In genomic region chr11:59734335-59734734, GRCm38 (mm10) we compare ENCODE assay signal across 28 mouse cellular contexts. TPM values are rescaled to one million over a fixed set of nuclear protein-coding genes. Genes with fewer than 3 reads are reported as not detected.
DNase-seq lines count a peak whose midpoint lies in the region; ATAC-seq and TF ChIP-seq lines count a peak whose summit lies in the region.
"Had no signal": no experiment of that assay in that cellular context is flagged by ENCODE, and none has a peak within 500 bp of the region (broad histone marks: within the 10 kb centered on the region; RNA-seq: fewer than 3 reads in every experiment).

No protein-coding gene starts in this region.

- no peak for TF ChIP-seq EP300 in liver, postnatal 0 days (IDR thresholded peaks at IDR 0.05; ENCODE audit: low read depth)

- ATAC-seq in liver, postnatal 0 days, result no peak
- ATAC-seq: activated CD4-positive, CD25-positive, alpha-beta regulatory T cell, adult 4 months; forebrain, embryonic 15.5 days; hindbrain, embryonic 16.5 days had no signal

- H3K9ac ChIP-seq in liver, adult 2 months (ENCODE audit: low read depth, low read length), result no peak overlapping the region
- no peak overlapping the region for H3K9ac ChIP-seq in liver, postnatal 0 days (replicated peaks)
- H3K9ac ChIP-seq: embryonic facial prominence, embryonic 13.5 days; forebrain, embryonic 12.5 days; forebrain, embryonic 15.5 days; heart, embryonic 12.5 days; heart, embryonic 15.5 days; hindbrain, embryonic 13.5 days had no signal

- WGBS in liver, adult 2 months, result 21% methylated on average over 1 of the region's 1 CpGs
- 70% methylated on average over 1 of the region's 1 CpGs for WGBS in liver, postnatal 0 days (ENCODE audit: insufficient replicate concordance)
- WGBS in lung, adult 2 months, result 38% methylated on average over 1 of the region's 1 CpGs

- H3K36me3 ChIP-seq in liver, adult 2 months (ENCODE audit: control insufficient read depth, insufficient read depth, low read length), result peaks cover 14% of the 10 kb centered on the region; the same call in 1 of the 2 replicates
- H3K36me3 ChIP-seq in liver, postnatal 0 days (replicated peaks; ENCODE audit: insufficient read depth, low read length), result peaks cover 7% of the 10 kb centered on the region; the same call in 1 of the 2 replicates

- no peak for TF ChIP-seq POLR2A in liver, adult 2 months (IDR thresholded peaks at IDR 0.05; ENCODE audit: extremely low read depth, insufficient read depth, low read length)
- TF ChIP-seq POLR2A in lung, adult 2 months (IDR thresholded peaks at IDR 0.05; ENCODE audit: borderline replicate concordance, extremely low read depth, low read depth, low read length), result no peak

- H3K27ac ChIP-seq in gastrocnemius, adult 2 months, result peak overlapping the region; percentile 82; the same call in 1 of the 2 replicates
- H3K27ac ChIP-seq in liver, adult 2 months (replicated peaks; ENCODE audit: insufficient read depth, low read depth, low read length), result no peak overlapping the region
- H3K27ac ChIP-seq in liver, postnatal 0 days (ENCODE audit: low read depth), result no peak overlapping the region
- H3K27ac ChIP-seq: embryonic facial prominence, embryonic 10.5 days; embryonic facial prominence, embryonic 13.5 days; forebrain, embryonic 12.5 days; forebrain, embryonic 15.5 days; heart, embryonic 15.5 days; hindbrain, embryonic 10.5 days; hindbrain, embryonic 13.5 days had no signal

- no peak for DNase-seq in gastrocnemius, adult 2 months
- DNase-seq in gastrocnemius, postnatal 14 days, result no peak
- peak; percentile 57 for DNase-seq in liver, adult 2 months (ENCODE audit: extremely low read depth, low read depth, low spot score)
- no peak for DNase-seq in liver, postnatal 0 days
- peak; percentile 45 for DNase-seq in lung, postnatal 25 days (ENCODE audit: low spot score)
- no peak for DNase-seq in lung, adult 2 months
- DNase-seq: adrenal gland, adult 8-10 months; adrenal gland, postnatal 25 days; cerebellum, adult 11-12 months; cerebellum, adult 8-10 months; cerebellum, postnatal 10 days; cerebellum, postnatal 36 days; embryo, embryonic 11 days; gastrocnemius, postnatal 10 days; heart, adult 11 months; heart, postnatal 10 days; heart, postnatal 36 days had no signal

- no peak overlapping the region for H3K4me2 ChIP-seq in liver, postnatal 0 days (ENCODE audit: low read depth, low read length)
- H3K4me2 ChIP-seq: embryonic facial prominence, embryonic 13.5 days; forebrain, embryonic 12.5 days; forebrain, embryonic 15.5 days; heart, embryonic 12.5 days; heart, embryonic 15.5 days; hindbrain, embryonic 13.5 days had no signal

- H3K9me3 ChIP-seq in liver, postnatal 0 days (ENCODE audit: low read length), result no peaks in the 10 kb centered on the region
- H3K9me3 ChIP-seq: embryonic facial prominence, embryonic 10.5 days; embryonic facial prominence, embryonic 13.5 days; forebrain, embryonic 12.5 days; forebrain, embryonic 15.5 days; heart, embryonic 12.5 days; heart, embryonic 15.5 days; hindbrain, embryonic 10.5 days; hindbrain, embryonic 13.5 days had no signal

- no peak overlapping the region for H3K4me3 ChIP-seq in gastrocnemius, adult 2 months
- H3K4me3 ChIP-seq in liver, adult 2 months (ENCODE audit: insufficient read depth, low read depth, low read length), result no peak overlapping the region
- no peak overlapping the region for H3K4me3 ChIP-seq in liver, postnatal 0 days (ENCODE audit: low read depth, low read length)
- H3K4me3 ChIP-seq in lung, adult 2 months (replicated peaks; ENCODE audit: extremely low read depth, low read depth, low read length), result no peak overlapping the region
- H3K4me3 ChIP-seq: embryonic facial prominence, embryonic 10.5 days; embryonic facial prominence, embryonic 13.5 days; erythroblast, embryonic 14.5 days; forebrain, embryonic 12.5 days; forebrain, embryonic 15.5 days; heart, embryonic 12.5 days; heart, embryonic 15.5 days; hindbrain, embryonic 10.5 days; hindbrain, embryonic 13.5 days had no signal

- intact Hi-C loops in gastrocnemius, adult 2 months (cut with DNase I), result loop anchor here (5.0 kb wide), 1 partner anchor 102 kb away; no protein-coding TSS in a partner anchor
- intact Hi-C loops in gastrocnemius, postnatal 14 days (cut with DNase I; ENCODE audit: low total_unique reads), result no loop called here

- no peaks in the 10 kb centered on the region for H3K79me2 ChIP-seq in liver, adult 2 months (ENCODE audit: control insufficient read depth, insufficient read depth, low read length)

- H3K27me3 ChIP-seq in liver, adult 2 months (ENCODE audit: control insufficient read depth, insufficient read depth, low read length), result no peaks in the 10 kb centered on the region
- no peaks in the 10 kb centered on the region for H3K27me3 ChIP-seq in liver, postnatal 0 days (ENCODE audit: insufficient read depth, low read length)
- H3K27me3 ChIP-seq: embryonic facial prominence, embryonic 13.5 days; forebrain, embryonic 12.5 days; forebrain, embryonic 15.5 days; heart, embryonic 12.5 days; heart, embryonic 15.5 days; hindbrain, embryonic 13.5 days had no signal

- no peak for TF ChIP-seq CTCF in gastrocnemius, adult 2 months (IDR thresholded peaks at IDR 0.05)
- no peak for TF ChIP-seq CTCF in liver, adult 2 months (IDR thresholded peaks at IDR 0.05; ENCODE audit: low read depth, low read length)
- no peak for TF ChIP-seq CTCF in liver, postnatal 0 days (IDR thresholded peaks at IDR 0.05; ENCODE audit: low read depth)
- no peak for TF ChIP-seq CTCF in lung, adult 2 months (IDR thresholded peaks at IDR 0.05; ENCODE audit: insufficient read depth, low read length)

- H3K4me1 ChIP-seq in liver, adult 2 months (ENCODE audit: control insufficient read depth, insufficient read depth, low read length), result peaks cover 12% of the 10 kb centered on the region
- H3K4me1 ChIP-seq in liver, postnatal 0 days (ENCODE audit: insufficient read depth), result no peaks in the 10 kb centered on the region
- H3K4me1 ChIP-seq in lung, adult 2 months (ENCODE audit: control insufficient read depth, insufficient read depth, low read length), result peaks cover 4% of the 10 kb centered on the region
- H3K4me1 ChIP-seq: embryonic facial prominence, embryonic 10.5 days had no signal

RNA-seq across cellular contexts. Expression of gene Pld6, which starts 53.1 kb away (rescaled TPM):
- total RNA-seq in gastrocnemius, adult 2 months (2021), result not detected
- under 1 TPM in 1 of 2 experiments, not detected in 1; 0.12 TPM for total RNA-seq in gastrocnemius, postnatal 14 days (2021)
- 1.6 and 1.9 TPM in 2 replicates for total RNA-seq in liver, adult 2 months (2014; rRNA removed)
- polyA plus RNA-seq in liver, adult 2 months (2012; rRNA removed), result 3.9 and 4.3 TPM in 2 replicates
- 1.7 and 2.0 TPM in 2 replicates for polyA plus RNA-seq in liver, postnatal 0 days (2015; fragmentation: Nextera tagmentation; extraction: Ambion mirVana)
- polyA plus RNA-seq in lung, adult 2 months (2012; rRNA removed), result 2.0 and 2.9 TPM in 2 replicates
- polyA plus RNA-seq: activated CD4-positive, CD25-positive, alpha-beta regulatory T cell, adult 4 months; erythroblast, embryonic 14.5 days had no signal

Comparison
In these comparisons a context has a peak if more than half of its experiments do, and no peak if none do; other contexts are left out.
1. DNase-seq: peak in liver, adult 2 months (single experiment) and lung, postnatal 25 days (single experiment); none in gastrocnemius, adult 2 months (single experiment), gastrocnemius, postnatal 14 days (single experiment), liver, postnatal 0 days (single experiment) and lung, adult 2 months (single experiment).